Mouse (Mus musculus) CD4-positive, CD25-positive, alpha-beta regulatory T cell, adult 2 months (primary cell): ENCODE measurements around the gene Ttll8.
A peak's percentile ranks its signal among the peaks of the same experiment; 100 is the strongest.

Source experiments
- DNase-seq: peaks from one replicate; pipeline ENCODE4 v3.0.0-alpha.2; 2012; ENCODE audit warnings: low read depth, low spot score

Gene Ttll8

GRCm38 (mm10) chr15:88954368-88955072 lies at the start of gene Ttll8:
Gene Ttll8 (minus strand): TSS chr15:88954418.
- DNase-seq, result no peak

GRCm38 (mm10) chr15:89001245-89001644 lies 47.0 kb upstream of the Ttll8 start:
- no peak for DNase-seq

GRCm38 (mm10) chr15:89000367-89000766 lies 46.1 kb upstream of the Ttll8 start:
- no peak for DNase-seq

GRCm38 (mm10) chr15:88999124-88999523 lies 44.9 kb upstream of the Ttll8 start:
- DNase-seq, result no peak

- DNase-seq, result no peak
These were observed 44.4 kb upstream of the Ttll8 start for GRCm38 (mm10) chr15:88998636-88999035.

- no peak for DNase-seq
These were observed 35.0 kb upstream of the Ttll8 start for GRCm38 (mm10) chr15:88989236-88989635.

GRCm38 (mm10) chr15:88982534-88983079 lies 28.4 kb upstream of the Ttll8 start, which contains the start of gene Mov10l1:
Gene Mov10l1 (plus strand): TSS chr15:88982909.
- DNase-seq, result no peak

- DNase-seq, result no peak
These were observed 24.9 kb upstream of the Ttll8 start for GRCm38 (mm10) chr15:88979138-88979446.

GRCm38 (mm10) chr15:88978281-88979137 lies 24.3 kb upstream of the Ttll8 start, which contains the start of gene Mlc1:
Gene Mlc1 (minus strand): TSS chr15:88979007.
- no peak for DNase-seq

- peak; percentile 2 for DNase-seq
These were observed 18.1 kb upstream of the Ttll8 start for GRCm38 (mm10) chr15:88972300-88972699.

GRCm38 (mm10) chr15:88964070-88964578 lies 9.9 kb upstream of the Ttll8 start:
- no peak for DNase-seq

GRCm38 (mm10) chr15:88957522-88957921 lies 3.3 kb upstream of the Ttll8 start:
- DNase-seq, result no peak

- DNase-seq, result no peak
These were observed 1.1 kb upstream of the Ttll8 start for GRCm38 (mm10) chr15:88955342-88955741.

- DNase-seq, result no peak
These were observed 3.0 kb downstream of the Ttll8 start for GRCm38 (mm10) chr15:88951246-88951645.

GRCm38 (mm10) chr15:88946851-88947250 lies 7.4 kb downstream of the Ttll8 start:
- DNase-seq, result no peak

GRCm38 (mm10) chr15:88943896-88944551 lies 10.2 kb downstream of the Ttll8 start:
- no peak for DNase-seq

- DNase-seq, result no peak
These were observed 11.4 kb downstream of the Ttll8 start for GRCm38 (mm10) chr15:88942783-88943182.

- no peak for DNase-seq
These were observed 16.9 kb downstream of the Ttll8 start for GRCm38 (mm10) chr15:88937291-88937650.

- no peak for DNase-seq
These were observed 17.5 kb downstream of the Ttll8 start for GRCm38 (mm10) chr15:88936619-88937290.

GRCm38 (mm10) chr15:88934141-88934540 lies 20.1 kb downstream of the Ttll8 start:
- DNase-seq, result no peak

GRCm38 (mm10) chr15:88932667-88933066 lies 21.6 kb downstream of the Ttll8 start:
- DNase-seq, result no peak
